Mouse (Mus musculus) v-Abl transformed pro-B cells (cell line): ENCODE results near the gene Dnaja1.

Experiments
- in situ Hi-C, 2 experiments: fragments of 400-800 bp; cut with MboI; formaldehyde crosslinking; loops; one replicate each; pipeline ENCODE4 v1.15.1; 2025; ENCODE audit not compliant: unreplicated experiment in 2 of 2

Gene Dnaja1

GRCm38 (mm10) chr4:40722011-40722666, at the start of gene Dnaja1:
Gene Dnaja1, plus strand, starts transcription at chr4:40722150.
- in situ Hi-C loops = loop anchor here (25.0 kb wide), 3 partner anchors 840 to 1015 kb away; partner anchors contain the start of genes Arid3c (in 1 of the 2), Dctn3 (in 1 of the 2), Dnaic1 (in 1 of the 2) and Fam219a (in 1 of the 2)

GRCm38 (mm10) chr4:40673526-40673925, 48.4 kb upstream of the Dnaja1 start:
- in situ Hi-C loops = no loop called here

- in situ Hi-C loops = loop anchor here in 1 of 2 experiments (5.0 kb wide), 1 partner anchor 544 kb away; no protein-coding TSS in a partner anchor
Observed at GRCm38 (mm10) chr4:40676338-40676737, 45.6 kb upstream of the Dnaja1 start.

GRCm38 (mm10) chr4:40677132-40677531, 44.8 kb upstream of the Dnaja1 start:
- in situ Hi-C loops = loop anchor here in 1 of 2 experiments (5.0 kb wide), 1 partner anchor 545 kb away; no protein-coding TSS in a partner anchor

- in situ Hi-C loops = loop anchor here (5.0 kb wide), 2 partner anchors 383 to 538 kb away; partner anchors contain the start of gene Aco1 (in 1 of the 2)
Observed at GRCm38 (mm10) chr4:40680250-40680860, 41.6 kb upstream of the Dnaja1 start.

GRCm38 (mm10) chr4:40681908-40682307, 40.0 kb upstream of the Dnaja1 start:
- in situ Hi-C loops = loop anchor here (5.0 kb wide), 2 partner anchors 385 to 540 kb away; partner anchors contain the start of gene Aco1 (in 1 of the 2)

- in situ Hi-C loops = loop anchor here (5.0 kb wide), 2 partner anchors 385 to 540 kb away; partner anchors contain the start of gene Aco1 (in 1 of the 2)
Observed at GRCm38 (mm10) chr4:40682359-40682758, 39.6 kb upstream of the Dnaja1 start.

GRCm38 (mm10) chr4:40683306-40683705, 38.6 kb upstream of the Dnaja1 start:
- in situ Hi-C loops = loop anchor here (5.0 kb wide), 2 partner anchors 386 to 541 kb away; partner anchors contain the start of gene Aco1 (in 1 of the 2)

- in situ Hi-C loops = no loop called here
Observed at GRCm38 (mm10) chr4:40691100-40691499, 30.9 kb upstream of the Dnaja1 start.

- in situ Hi-C loops = no loop called here
Observed at GRCm38 (mm10) chr4:40697059-40697458, 24.9 kb upstream of the Dnaja1 start.

- in situ Hi-C loops = loop anchor here (10.0 to 25.0 kb wide), 5 partner anchors 415 to 1037 kb away; partner anchors contain the start of genes Arid3c (in 1 of the 2), Dctn3 (in 1 of the 2), Dnaic1 (in 1 of the 2) and Fam219a (in 1 of the 2)
Observed at GRCm38 (mm10) chr4:40700216-40700615, 21.7 kb upstream of the Dnaja1 start.

- in situ Hi-C loops = loop anchor here (10.0 to 25.0 kb wide), 5 partner anchors 417 to 1036 kb away; partner anchors contain the start of genes Arid3c (in 1 of the 2), Dctn3 (in 1 of the 2), Dnaic1 (in 1 of the 2) and Fam219a (in 1 of the 2)
Observed at GRCm38 (mm10) chr4:40701796-40702195, 20.2 kb upstream of the Dnaja1 start.

- in situ Hi-C loops = loop anchor here (10.0 to 25.0 kb wide), 5 partner anchors 418 to 1034 kb away; partner anchors contain the start of genes Arid3c (in 1 of the 2), Dctn3 (in 1 of the 2), Dnaic1 (in 1 of the 2) and Fam219a (in 1 of the 2)
Observed at GRCm38 (mm10) chr4:40702797-40703709, 18.9 kb upstream of the Dnaja1 start, which contains the start of gene Aptx. Gene Aptx, minus strand, starts transcription at chr4:40703194.

GRCm38 (mm10) chr4:40703710-40704275, 18.2 kb upstream of the Dnaja1 start:
- in situ Hi-C loops = loop anchor here (10.0 to 25.0 kb wide), 5 partner anchors 419 to 1034 kb away; partner anchors contain the start of genes Arid3c (in 1 of the 2), Dctn3 (in 1 of the 2), Dnaic1 (in 1 of the 2) and Fam219a (in 1 of the 2)

GRCm38 (mm10) chr4:40717141-40717540, 4.8 kb upstream of the Dnaja1 start:
- in situ Hi-C loops = loop anchor here (25.0 kb wide), 3 partner anchors 845 to 1020 kb away; partner anchors contain the start of genes Arid3c (in 1 of the 2), Dctn3 (in 1 of the 2), Dnaic1 (in 1 of the 2) and Fam219a (in 1 of the 2)

GRCm38 (mm10) chr4:40720910-40721309, 1.0 kb upstream of the Dnaja1 start:
- in situ Hi-C loops = loop anchor here (25.0 kb wide), 3 partner anchors 841 to 1016 kb away; partner anchors contain the start of genes Arid3c (in 1 of the 2), Dctn3 (in 1 of the 2), Dnaic1 (in 1 of the 2) and Fam219a (in 1 of the 2)

- in situ Hi-C loops = loop anchor here (25.0 kb wide), 3 partner anchors 839 to 1014 kb away; partner anchors contain the start of genes Arid3c (in 1 of the 2), Dctn3 (in 1 of the 2), Dnaic1 (in 1 of the 2) and Fam219a (in 1 of the 2)
Observed at GRCm38 (mm10) chr4:40722687-40723460, 924 bp downstream of the Dnaja1 start.

GRCm38 (mm10) chr4:40725141-40725540, 3.2 kb downstream of the Dnaja1 start:
- in situ Hi-C loops = no loop called here
